Mouse (Mus musculus) bone marrow, adult 2 months (tissue): ENCODE measurements around the gene Rnf208. TPM values are rescaled to one million over a fixed set of nuclear protein-coding genes. Genes with fewer than 3 reads are reported as not detected.

Experiments
- H3K27ac ChIP-seq: fragments of 200-500 bp; 2 replicates; pipeline ENCODE4 v1.5.1; 2012; ENCODE audit warnings: low read depth, mild to moderate bottlenecking, control low read depth, inconsistent platforms, low read length; ENCODE audit not compliant: control insufficient read depth, poor library complexity, insufficient read depth
- H3K4me1 ChIP-seq: fragments of 200-500 bp; 2 replicates; pipeline ENCODE4 v1.6.1; 2011; ENCODE audit warnings: low read length; ENCODE audit not compliant: control insufficient read depth, insufficient read depth
- H3K4me3 ChIP-seq: fragments of 200-500 bp; replicated peaks from 2 replicates; pipeline ENCODE3; 2011; ENCODE audit warnings: mild to moderate bottlenecking, low read depth, low read length, control low read depth; ENCODE audit not compliant: control insufficient read depth
- CTCF ChIP-seq: fragments of 200-500 bp; IDR thresholded peaks from 2 replicates; pipeline ENCODE4 v1.5.1; 2011; ENCODE audit warnings: low read length, control low read depth; ENCODE audit not compliant: control insufficient read depth, insufficient read depth
- POLR2A ChIP-seq: fragments of 200-500 bp; IDR thresholded peaks from 2 replicates; pipeline ENCODE4 v1.6.1; 2011; ENCODE audit warnings: low read depth, mild to moderate bottlenecking, control low read depth, low read length, borderline replicate concordance; ENCODE audit not compliant: control insufficient read depth
- WGBS: fragments of 180-500 bp; shearing (Covaris S2); methylation state at CpG from one replicate; pipeline ENCODE4 v1.1.7; 2018; 5-methylcytosine and 5-hydroxymethylcytosine counted together
- polyA plus RNA-seq: library from polyadenylated mRNA; stranded (reverse); fragments of >200 nt; gene quantifications from 2 replicates; pipeline ENCODE4 v1.2.4, GENCODE M21; 2011; ENCODE audit warnings: low replicate concordance; ENCODE audit not compliant: missing spikeins, insufficient read depth, insufficient read length

Rnf208 gene
- polyA plus RNA-seq, 1 experiment: 3.1 TPM

- WGBS: under 1% methylated on average over 39 of the region's 39 CpGs
- H3K4me1 ChIP-seq: peaks cover 2% of the 10 kb centered on the region
- TF ChIP-seq POLR2A (peak; percentile 81; the same call in 1 of the 2 replicates), CTCF (no peak)
Measured at GRCm38 (mm10) chr2:25262291-25262767, 20.3 kb downstream of the Rnf208 start, which contains the start of gene Tprn. Gene Tprn (plus strand): TSS chr2:25262618.

GRCm38 (mm10) chr2:25262795-25263622 lies 21.0 kb downstream of the Rnf208 start:
- Histone ChIP-seq H3K4me1 (peaks cover 2% of the 10 kb centered on the region), H3K4me3 (peak overlapping the region; percentile 81), H3K27ac (peak overlapping the region; percentile 77)
- WGBS: under 1% methylated on average over 82 of the region's 82 CpGs
- TF ChIP-seq POLR2A (peak; percentile 37; the same call in 1 of the 2 replicates), CTCF (no peak)

More at GRCm38 (mm10) chr2:25262291-25262767, 20.3 kb downstream of the Rnf208 start, which contains the start of gene Tprn:
- H3K27ac ChIP-seq: peak within 1 kb of the TSS; percentile 77
- peak within 1 kb of the TSS; percentile 81 for H3K4me3 ChIP-seq

GRCm38 (mm10) chr2:25263623-25264285 lies 21.7 kb downstream of the Rnf208 start:
- 42% methylated on average over 12 of the region's 12 CpGs for WGBS
- peaks cover 2% of the 10 kb centered on the region for H3K4me1 ChIP-seq
- H3K4me3 ChIP-seq: peak overlapping the region; percentile 81
- H3K27ac ChIP-seq: no peak overlapping the region; the same call in 1 of the 2 replicates
- TF ChIP-seq CTCF (no peak), POLR2A (no peak)

GRCm38 (mm10) chr2:25264286-25264660 lies 22.2 kb downstream of the Rnf208 start:
- Histone ChIP-seq H3K27ac (no peak overlapping the region), H3K4me3 (no peak overlapping the region), H3K4me1 (peaks cover 4% of the 10 kb centered on the region)
- 64% methylated on average over 5 of the region's 5 CpGs for WGBS
- TF ChIP-seq CTCF (no peak), POLR2A (no peak)

GRCm38 (mm10) chr2:25264851-25265250 lies 22.8 kb downstream of the Rnf208 start:
- no peak overlapping the region for H3K27ac ChIP-seq
- WGBS: 73% methylated on average over 3 of the region's 3 CpGs
- no peak overlapping the region for H3K4me3 ChIP-seq
- TF ChIP-seq POLR2A (no peak), CTCF (no peak)
- peaks cover 4% of the 10 kb centered on the region for H3K4me1 ChIP-seq

- Histone ChIP-seq H3K4me3 (no peak overlapping the region), H3K27ac (peak overlapping the region; percentile 31)
Measured at GRCm38 (mm10) chr2:25265897-25266656, 24.0 kb downstream of the Rnf208 start.

GRCm38 (mm10) chr2:25266720-25267119 lies 24.7 kb downstream of the Rnf208 start:
- Histone ChIP-seq H3K4me3 (no peak overlapping the region), H3K27ac (no peak overlapping the region), H3K4me1 (peaks cover 5% of the 10 kb centered on the region)
- TF ChIP-seq CTCF (no peak), POLR2A (no peak)
- 58% methylated on average over 2 of the region's 2 CpGs for WGBS

More at GRCm38 (mm10) chr2:25265897-25266656, 24.0 kb downstream of the Rnf208 start:
- WGBS: 38% methylated on average over 6 of the region's 6 CpGs
- TF ChIP-seq POLR2A: no peak
- no peak for TF ChIP-seq CTCF
- H3K4me1 ChIP-seq: peaks cover 4% of the 10 kb centered on the region
